Mouse (Mus musculus) erythroblast, adult 5-6 weeks (primary cell): ENCODE measurements around the gene Meox2. TPM values are rescaled to one million over a fixed set of nuclear protein-coding genes. Genes with fewer than 3 reads are reported as not detected.

Experiments
- total RNA-seq, 2 experiments: library from RNA; stranded (forward) in 1 of 2; stranded (reverse) in 1 of 2; fragments of 150-400 nt in 1 of 2; fragments of 200-764, 138-1000 nt in 1 of 2; gene quantifications; 2 replicates each; pipeline versions ENCODE4 v1.2.3 to v1.2.4; 2015 to 2017; ENCODE audit warnings: low replicate concordance in 2 of 2

Meox2 gene
- total RNA-seq, 2 experiments from 2014 or later, result not detected

Other genes with a start within 250 kb of the Meox2 start
- 2.3 TPM in 1 of 2 replicates, not detected in the other for gene Agmo, start 133.1 kb downstream of the Meox2 start, total RNA-seq (2015; ENCODE audit: low replicate concordance)
- gene Agmo, start 133.1 kb downstream of the Meox2 start, total RNA-seq (2017; ENCODE audit: low replicate concordance), result not detected in 2 replicates